Mouse (Mus musculus): ENCODE measurements around the gene Hoxc6. TPM values are rescaled to one million over a fixed set of nuclear protein-coding genes. Genes with fewer than 3 reads are reported as not detected.
A peak's percentile ranks its signal among the peaks of the same experiment; 100 is the strongest.

Gene Hoxc6
- total and polyA plus RNA-seq, 2 experiments from 2014 or later: not detected

DNA sequence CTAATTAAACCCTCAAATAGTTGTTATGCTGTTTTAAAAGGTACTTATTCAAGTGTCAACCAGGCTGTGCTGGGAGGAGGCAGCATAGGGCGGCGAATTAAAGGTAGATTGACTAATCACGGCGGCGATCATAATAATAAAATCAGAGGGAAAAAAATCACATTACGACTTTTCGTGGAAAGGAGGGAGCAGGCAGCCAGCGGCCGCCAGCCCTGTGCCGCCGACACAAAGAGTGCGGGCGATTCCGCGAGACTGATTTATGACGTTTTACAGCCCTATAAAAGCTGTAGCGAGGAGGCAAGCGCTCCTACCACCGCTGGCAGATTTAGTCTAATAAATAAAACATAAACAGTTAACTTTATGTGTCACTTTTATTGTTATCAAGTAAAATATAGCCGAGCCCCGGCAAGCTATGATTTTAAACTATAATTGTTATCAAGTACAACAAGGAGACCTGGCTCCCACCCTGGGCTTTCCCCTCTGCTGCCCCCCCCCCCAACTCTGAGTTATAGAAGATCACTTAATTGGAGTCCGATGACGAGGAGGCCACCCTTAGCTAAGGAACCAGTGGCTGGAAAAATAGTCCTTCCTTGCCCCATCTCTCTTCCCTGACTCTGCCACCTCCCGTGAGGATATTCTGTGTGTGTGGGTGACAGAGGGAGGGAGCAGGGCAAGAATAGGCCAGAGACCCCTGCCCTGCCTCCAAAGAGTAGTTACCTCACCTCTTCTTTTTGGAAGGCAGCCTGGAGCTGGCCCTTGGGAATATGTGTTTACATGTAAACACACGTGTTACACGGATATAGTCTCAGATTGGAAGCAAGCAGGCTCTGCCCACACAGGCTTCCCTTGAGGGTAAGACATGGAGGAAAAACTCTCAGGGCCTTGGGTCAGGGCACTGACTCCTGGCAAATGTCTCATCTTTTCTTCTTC is 34.9 kb downstream of the Hoxc6 start:
- under 1% methylated on average over 26 of the region's 26 CpGs for WGBS
- Histone ChIP-seq H3K9ac (no peak overlapping the region), H3K4me1 (ENCODE audit: insufficient read depth) (no peaks in the 10 kb centered on the region), H3K4me2 (ENCODE audit: low read depth) (no peak overlapping the region), H3K36me3 (ENCODE audit: insufficient read depth) (no peaks in the 10 kb centered on the region), H3K27ac (ENCODE audit: low read depth, low read length) (no peak overlapping the region), H3K27me3 (ENCODE audit: insufficient read depth, low read length) (peaks cover 95% of the 10 kb centered on the region), H3K9me3 (ENCODE audit: low read length) (no peaks in the 10 kb centered on the region), H3K4me3 (ENCODE audit: low read depth, low read length) (no peak overlapping the region)
- no peak for TF ChIP-seq CTCF (IDR thresholded peaks at IDR 0.05; ENCODE audit: low read depth)
- ATAC-seq (no peak), DNase-seq (no peak)

DNA sequence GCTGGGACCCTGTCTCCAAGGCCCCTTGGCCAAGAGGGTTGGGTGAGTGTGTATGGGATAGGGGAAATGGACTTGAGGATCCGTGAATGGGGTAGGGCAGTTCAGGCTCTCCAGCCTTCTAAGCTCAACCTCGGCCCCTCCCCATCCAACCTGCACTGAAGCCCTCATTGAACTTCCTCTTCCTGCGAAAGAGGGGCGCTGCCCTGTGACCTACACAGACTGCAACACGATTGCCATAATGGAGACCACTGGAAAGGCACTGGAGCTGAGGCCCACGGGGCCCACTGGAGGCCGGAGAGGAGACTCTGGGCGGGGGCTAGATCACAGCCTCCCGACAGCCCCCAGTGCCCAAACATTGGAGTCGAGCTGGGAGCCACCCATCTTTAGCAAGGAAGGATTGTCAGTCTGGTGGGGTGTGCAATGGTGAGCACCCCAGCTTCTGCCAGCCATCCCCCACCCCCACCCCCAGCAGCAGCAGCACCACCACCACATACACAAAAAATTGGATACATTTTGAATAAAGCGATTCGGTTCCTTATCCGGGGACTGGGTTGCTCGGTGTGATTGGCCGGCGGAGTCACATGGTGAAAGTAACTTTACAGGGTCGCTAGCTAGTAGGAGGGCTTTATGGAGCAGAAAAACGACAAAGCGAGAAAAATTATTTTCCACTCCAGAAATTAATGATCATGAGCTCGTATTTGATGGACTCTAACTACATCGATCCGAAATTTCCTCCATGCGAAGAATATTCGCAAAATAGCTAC is 36.2 kb downstream of the Hoxc6 start:
- no peak for DNase-seq
- TF ChIP-seq CTCF (IDR thresholded peaks at IDR 0.05; ENCODE audit: low read depth): no peak

DNA sequence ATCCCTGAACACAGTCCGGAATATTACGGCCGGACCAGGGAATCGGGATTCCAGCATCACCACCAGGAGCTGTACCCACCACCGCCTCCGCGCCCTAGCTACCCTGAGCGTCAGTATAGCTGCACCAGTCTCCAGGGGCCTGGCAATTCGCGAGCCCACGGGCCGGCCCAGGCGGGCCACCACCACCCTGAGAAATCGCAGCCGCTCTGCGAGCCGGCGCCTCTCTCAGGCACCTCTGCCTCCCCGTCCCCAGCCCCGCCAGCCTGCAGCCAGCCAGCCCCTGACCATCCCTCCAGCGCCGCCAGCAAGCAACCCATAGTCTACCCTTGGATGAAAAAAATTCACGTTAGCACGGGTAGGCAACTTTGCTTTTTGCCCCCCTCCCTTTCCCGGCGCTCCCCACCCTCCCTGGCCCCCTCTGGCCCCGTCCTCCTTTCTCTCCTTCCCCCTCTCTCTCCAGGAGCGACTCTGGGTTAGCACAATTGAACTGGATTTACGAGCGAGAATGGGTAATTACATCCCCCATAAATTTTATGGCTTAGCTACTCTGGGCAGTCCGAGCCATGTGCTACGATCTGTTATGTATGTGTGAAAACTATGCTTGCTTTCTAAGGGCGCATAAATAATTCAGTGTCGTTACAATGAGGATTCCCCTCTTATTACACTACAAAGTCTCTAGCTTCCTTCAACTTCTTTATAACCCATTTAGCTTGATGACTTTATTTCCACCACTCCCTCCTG is 36.9 kb downstream of the Hoxc6 start:
- no peak overlapping the region for H3K4me2 ChIP-seq (ENCODE audit: low read depth)
- 1% methylated on average over 33 of the region's 34 CpGs for WGBS
- H3K9me3 ChIP-seq (ENCODE audit: low read length): no peaks in the 10 kb centered on the region
- no peak for ATAC-seq
- no peak for TF ChIP-seq CTCF (IDR thresholded peaks at IDR 0.05; ENCODE audit: low read depth)
- DNase-seq: no peak
- H3K4me1 ChIP-seq (ENCODE audit: insufficient read depth): no peaks in the 10 kb centered on the region
- H3K36me3 ChIP-seq (ENCODE audit: insufficient read depth): no peaks in the 10 kb centered on the region
- H3K27ac ChIP-seq (ENCODE audit: low read depth, low read length): no peak overlapping the region
- peaks cover 98% of the 10 kb centered on the region for H3K27me3 ChIP-seq (ENCODE audit: insufficient read depth, low read length)
- 0 out of 2 replicates have a peak overlapping the region, but pooled peaks have one; percentile 2 for H3K4me3 ChIP-seq (ENCODE audit: low read depth, low read length)
- H3K9ac ChIP-seq: no peak overlapping the region

More for the DNA sequence above, 36.2 kb downstream of the Hoxc6 start:
- Histone ChIP-seq H3K27ac (ENCODE audit: low read depth, low read length) (no peak overlapping the region), H3K27me3 (ENCODE audit: insufficient read depth, low read length) (peaks cover 95% of the 10 kb centered on the region), H3K4me2 (ENCODE audit: low read depth) (no peak overlapping the region), H3K4me3 (ENCODE audit: low read depth, low read length) (0 out of 2 replicates have a peak overlapping the region, but pooled peaks have one; percentile 2), H3K36me3 (ENCODE audit: insufficient read depth) (no peaks in the 10 kb centered on the region), H3K9me3 (ENCODE audit: low read length) (no peaks in the 10 kb centered on the region), H3K9ac (no peak overlapping the region), H3K4me1 (ENCODE audit: insufficient read depth) (no peaks in the 10 kb centered on the region)
- WGBS: 1% methylated on average over 24 of the region's 24 CpGs
- ATAC-seq: no peak

DNA sequence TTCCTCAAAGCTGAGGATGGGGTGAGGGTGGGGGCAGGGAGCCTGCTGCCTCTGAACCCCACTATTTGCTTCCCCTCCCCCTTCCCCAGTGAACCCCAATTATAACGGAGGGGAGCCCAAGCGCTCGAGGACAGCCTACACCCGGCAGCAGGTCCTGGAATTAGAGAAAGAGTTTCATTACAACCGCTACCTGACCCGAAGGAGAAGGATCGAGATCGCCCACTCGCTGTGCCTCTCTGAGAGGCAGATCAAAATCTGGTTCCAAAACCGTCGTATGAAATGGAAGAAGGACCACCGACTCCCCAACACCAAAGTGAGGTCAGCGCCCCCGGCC is 37.5 kb downstream of the Hoxc6 start:
- 1% methylated on average over 14 of the region's 14 CpGs for WGBS
- Histone ChIP-seq H3K27ac (ENCODE audit: low read depth, low read length) (no peak overlapping the region), H3K4me2 (ENCODE audit: low read depth) (no peak overlapping the region), H3K4me1 (ENCODE audit: insufficient read depth) (no peaks in the 10 kb centered on the region), H3K4me3 (ENCODE audit: low read depth, low read length) (no peak overlapping the region), H3K9ac (no peak overlapping the region), H3K27me3 (ENCODE audit: insufficient read depth, low read length) (peaks cover 98% of the 10 kb centered on the region), H3K36me3 (ENCODE audit: insufficient read depth) (no peaks in the 10 kb centered on the region), H3K9me3 (ENCODE audit: low read length) (no peaks in the 10 kb centered on the region)
- TF ChIP-seq CTCF (IDR thresholded peaks at IDR 0.05; ENCODE audit: low read depth): no peak
- DNase-seq (no peak), ATAC-seq (no peak)

DNA sequence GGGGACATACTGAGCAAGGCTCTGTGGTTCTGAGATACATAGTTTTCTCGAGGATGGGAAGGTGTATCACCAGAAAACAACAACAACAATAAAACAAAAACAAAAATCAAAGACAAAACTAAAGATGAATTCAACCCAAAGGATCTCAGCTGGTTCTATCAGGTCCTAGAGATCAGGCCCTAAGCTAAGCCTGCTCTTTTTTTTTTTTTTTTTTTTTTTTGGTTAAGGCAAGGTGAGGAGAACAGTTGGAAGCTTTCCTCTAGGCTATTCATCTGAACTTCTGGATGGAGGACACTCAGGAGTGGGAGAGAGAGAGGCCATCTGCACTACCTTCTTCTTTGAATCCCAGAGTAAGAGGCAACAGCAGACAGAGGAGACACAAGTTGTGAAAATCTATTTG is 39.5 kb downstream of the Hoxc6 start:
- Histone ChIP-seq H3K4me1 (ENCODE audit: insufficient read depth) (no peaks in the 10 kb centered on the region), H3K36me3 (ENCODE audit: insufficient read depth) (no peaks in the 10 kb centered on the region), H3K9me3 (ENCODE audit: low read length) (no peaks in the 10 kb centered on the region), H3K27ac (ENCODE audit: low read depth, low read length) (no peak overlapping the region), H3K27me3 (ENCODE audit: insufficient read depth, low read length) (peaks cover 99% of the 10 kb centered on the region), H3K4me3 (ENCODE audit: low read depth, low read length) (no peak overlapping the region), H3K9ac (no peak overlapping the region), H3K4me2 (ENCODE audit: low read depth) (no peak overlapping the region)
- DNase-seq: no peak
- no peak for ATAC-seq
- no peak for TF ChIP-seq CTCF (IDR thresholded peaks at IDR 0.05; ENCODE audit: low read depth)
- WGBS: 26% methylated on average over 1 of the region's 1 CpGs

DNA sequence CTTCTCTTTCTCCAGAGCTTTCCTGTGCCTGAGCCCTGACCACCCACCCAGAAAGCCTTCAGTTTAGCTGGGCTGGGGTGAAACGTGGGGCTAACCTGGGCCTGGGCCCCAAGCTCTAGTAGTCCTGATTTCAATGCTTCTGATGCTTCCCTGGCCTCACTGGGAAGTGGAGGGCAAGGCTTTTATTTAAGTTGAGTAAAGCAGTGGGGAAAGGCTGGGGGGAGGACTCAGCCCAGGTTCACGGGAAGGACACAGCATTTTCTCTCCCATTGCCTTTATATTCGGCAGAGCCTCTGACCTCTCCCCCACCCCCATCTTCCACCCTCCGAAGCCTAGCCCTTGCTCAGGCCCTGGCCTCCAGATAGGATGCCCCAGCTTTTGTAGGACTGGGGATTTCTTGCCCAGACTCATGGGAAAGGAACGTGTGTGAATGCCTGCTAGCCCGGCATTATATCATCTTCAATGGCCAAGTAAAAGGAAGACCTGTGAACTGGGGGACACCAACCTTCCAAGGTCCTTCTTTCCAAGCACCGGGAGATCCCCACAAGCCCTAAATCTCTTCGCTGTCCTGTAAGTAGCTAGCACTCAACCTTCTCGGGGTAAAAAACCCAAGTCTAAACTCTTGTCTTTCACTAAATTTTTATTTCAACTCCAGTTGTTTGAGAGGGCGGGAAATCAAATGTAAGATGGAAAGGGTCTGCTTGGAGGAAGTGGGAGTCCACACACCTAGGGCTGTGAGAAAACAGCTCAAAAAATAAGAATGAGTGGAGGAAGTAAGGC is 40.8 kb downstream of the Hoxc6 start:
- Histone ChIP-seq H3K4me3 (ENCODE audit: low read depth, low read length) (no peak overlapping the region), H3K27me3 (ENCODE audit: insufficient read depth, low read length) (peaks cover 99% of the 10 kb centered on the region), H3K4me2 (ENCODE audit: low read depth) (no peak overlapping the region), H3K36me3 (ENCODE audit: insufficient read depth) (no peaks in the 10 kb centered on the region), H3K27ac (ENCODE audit: low read depth, low read length) (no peak overlapping the region), H3K9ac (no peak overlapping the region), H3K4me1 (ENCODE audit: insufficient read depth) (no peaks in the 10 kb centered on the region), H3K9me3 (ENCODE audit: low read length) (no peaks in the 10 kb centered on the region)
- DNase-seq: no peak
- ATAC-seq: no peak
- 7% methylated on average over 10 of the region's 10 CpGs for WGBS
- no peak for TF ChIP-seq CTCF (IDR thresholded peaks at IDR 0.05; ENCODE audit: low read depth)

Data from forebrain, postnatal 0 days (tissue).